Mouse (Mus musculus): ENCODE results near the gene Sorl1. TPM values are rescaled to one million over a fixed set of nuclear protein-coding genes. Genes with fewer than 3 reads are reported as not detected.
A peak's percentile ranks its signal among the peaks of the same experiment; 100 is the strongest.
"Not testable (repeated sequence)": the region's sequence is repeated elsewhere in the genome, so short reads cannot be mapped to it uniquely, and the experiment has no call there.

Gene Sorl1
- total RNA-seq, 2 experiments from 2014 or later, result 7.5 to 8.2 TPM

DNA sequence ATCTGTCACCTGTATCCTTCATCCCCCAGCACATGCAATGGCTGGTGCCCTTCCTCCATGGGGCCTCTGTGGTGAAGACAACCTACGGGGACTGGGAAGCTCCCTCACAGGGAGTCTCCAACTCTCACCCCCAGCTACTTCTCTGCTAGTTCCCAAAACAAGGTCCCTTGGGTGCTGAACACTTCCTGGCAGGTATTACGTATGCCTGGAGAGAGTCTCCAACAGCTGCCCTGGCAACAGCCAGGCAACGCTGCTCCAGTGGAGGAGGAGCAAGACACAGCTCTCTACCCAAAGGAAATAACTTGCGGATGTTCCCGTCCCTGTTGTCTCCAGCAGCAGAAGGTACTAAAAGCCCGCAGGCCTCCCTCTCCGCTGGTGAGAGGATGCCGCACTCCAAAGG lies 61.8 kb downstream of the Sorl1 start:
- DNase-seq, result no peak

DNA sequence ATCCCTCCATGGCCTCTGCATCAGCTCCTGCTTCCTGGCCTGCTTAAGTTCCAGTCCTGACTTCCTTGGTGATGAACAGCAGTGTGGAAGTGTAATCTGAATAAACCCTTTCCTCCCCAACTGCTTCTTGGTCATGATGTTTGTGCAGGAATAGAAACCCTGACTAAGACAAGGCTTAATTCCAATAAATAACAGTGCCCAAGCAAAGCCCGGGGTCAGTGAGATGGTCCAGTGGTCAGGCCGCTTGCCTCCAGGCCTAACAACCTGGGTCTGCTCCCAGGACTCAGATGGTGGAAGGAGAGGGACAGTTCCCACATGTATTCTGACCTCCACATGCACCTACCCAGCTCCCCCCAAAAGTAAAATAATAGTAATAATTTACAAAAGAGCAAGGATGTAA lies 65.1 kb downstream of the Sorl1 start:
- intact Hi-C loops (cut with DNase I); DNase-seq: not testable (repeated sequence)

More for the DNA sequence above, 61.8 kb downstream of the Sorl1 start:
- intact Hi-C loops (cut with DNase I), result no loop called here

DNA sequence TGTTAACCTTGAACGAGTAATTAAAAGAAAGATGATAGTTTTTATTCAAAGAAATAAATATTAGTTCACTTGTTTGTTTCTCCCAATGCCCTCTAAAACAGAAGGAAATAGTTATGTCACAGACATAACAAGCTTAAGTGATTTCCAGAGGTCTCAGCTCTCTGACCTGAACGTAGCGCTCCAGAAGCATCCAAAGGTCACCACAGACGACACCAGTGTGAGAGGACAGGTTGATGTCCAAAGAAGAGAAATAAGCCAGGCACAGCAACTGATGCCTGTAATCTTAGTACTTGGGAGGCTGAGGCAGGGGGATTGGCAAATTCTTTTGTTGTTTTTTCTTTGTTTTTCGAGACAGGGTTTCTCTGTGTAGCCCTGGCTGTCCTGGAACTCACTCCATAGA lies 67.5 kb downstream of the Sorl1 start:
- no peak for DNase-seq
- intact Hi-C loops (cut with DNase I), result no loop called here

DNA sequence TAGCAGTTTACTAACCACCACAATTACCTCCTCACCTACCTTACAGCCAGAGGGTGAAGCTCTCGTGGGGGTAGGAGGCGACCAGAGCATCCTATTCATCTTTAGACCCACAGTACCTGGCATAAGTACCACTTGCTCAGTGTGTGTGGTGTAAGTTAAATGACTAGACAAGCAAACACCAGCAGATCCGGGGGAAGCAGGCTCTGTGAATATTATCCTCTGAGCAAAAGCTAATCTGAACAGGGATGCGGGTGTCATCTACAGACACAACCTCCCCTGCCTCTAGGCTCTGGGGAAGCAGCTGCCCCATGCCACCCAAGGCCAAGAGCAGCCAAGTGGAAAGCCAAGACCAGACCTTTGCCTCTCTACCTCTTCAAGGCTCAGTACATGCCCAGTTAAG lies 68.7 kb downstream of the Sorl1 start:
- no peak for DNase-seq

DNA sequence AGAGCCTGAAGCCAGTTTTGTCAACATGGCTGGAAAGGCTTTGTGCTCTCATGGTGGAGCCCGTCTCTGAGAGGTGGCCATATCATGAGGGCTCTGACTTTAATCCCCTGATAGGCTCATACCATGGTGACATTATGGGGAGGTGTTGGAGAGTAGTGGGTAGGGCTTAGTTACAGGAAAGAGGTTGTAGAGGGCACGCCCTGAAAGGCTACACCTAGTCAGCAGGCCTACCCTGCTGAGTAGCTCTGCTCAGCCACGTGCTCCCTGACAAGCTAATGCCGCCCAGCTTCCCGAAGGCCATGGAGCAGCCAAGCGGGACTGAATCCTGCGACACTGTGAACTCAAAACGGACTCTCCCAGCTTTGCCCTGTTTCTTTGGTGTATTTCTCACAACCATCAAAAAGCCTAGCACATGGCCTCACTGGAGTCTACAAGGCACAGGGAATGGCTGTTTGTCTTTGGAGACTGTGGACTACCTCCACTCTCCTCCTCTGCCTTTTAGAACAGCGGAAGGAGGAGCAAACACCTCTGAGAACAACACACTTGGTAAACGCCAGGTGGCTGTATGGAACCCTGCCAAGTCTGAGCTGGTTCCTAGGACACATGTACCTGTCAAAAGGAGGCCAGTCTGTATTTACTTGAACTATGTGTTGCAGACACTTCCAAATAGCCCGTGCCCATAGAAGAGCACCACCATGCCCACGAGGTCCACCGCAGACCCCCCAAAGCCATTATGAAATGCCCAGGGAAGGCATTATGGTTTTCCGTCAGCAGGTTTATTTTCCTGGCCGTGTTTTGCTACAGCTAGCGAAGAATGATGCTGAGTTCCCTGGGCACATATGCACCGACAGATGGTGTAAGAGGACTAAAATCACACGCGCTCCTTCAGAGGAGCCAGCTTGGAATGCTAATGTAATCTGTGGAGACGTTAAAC lies 69.5 kb downstream of the Sorl1 start:
- intact Hi-C loops (cut with DNase I), result no loop called here
- no peak for DNase-seq

More for the DNA sequence above, 68.7 kb downstream of the Sorl1 start:
- intact Hi-C loops (cut with DNase I), result no loop called here

DNA sequence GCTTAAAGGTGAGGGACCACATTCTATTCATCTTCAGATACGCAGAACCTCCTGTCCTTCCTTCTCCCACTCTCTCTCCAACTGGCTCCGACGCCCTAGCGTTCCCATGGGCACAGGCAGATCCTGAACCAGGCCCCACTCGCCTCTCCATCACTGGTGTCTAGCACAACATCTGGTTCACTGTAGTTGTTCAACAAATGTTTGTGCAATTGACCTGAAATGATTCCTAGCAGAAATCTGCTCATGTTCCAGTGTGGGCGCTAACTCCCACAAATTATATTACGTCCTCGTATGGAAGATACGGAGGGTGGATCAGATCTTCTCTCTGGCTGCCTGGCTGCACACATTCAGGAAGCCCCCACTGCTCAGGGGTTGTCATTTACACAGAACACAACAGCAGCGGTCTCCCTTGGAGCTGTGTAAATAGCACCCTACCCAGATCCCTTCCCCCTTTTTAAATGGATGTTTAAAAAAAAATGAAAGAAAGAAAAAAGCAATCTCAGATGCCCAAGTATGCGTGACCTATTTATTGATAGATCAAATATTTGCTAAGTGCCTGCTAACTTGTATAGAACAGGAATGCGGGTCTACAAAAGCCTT lies 70.4 kb downstream of the Sorl1 start:
- no peak for DNase-seq

DNA sequence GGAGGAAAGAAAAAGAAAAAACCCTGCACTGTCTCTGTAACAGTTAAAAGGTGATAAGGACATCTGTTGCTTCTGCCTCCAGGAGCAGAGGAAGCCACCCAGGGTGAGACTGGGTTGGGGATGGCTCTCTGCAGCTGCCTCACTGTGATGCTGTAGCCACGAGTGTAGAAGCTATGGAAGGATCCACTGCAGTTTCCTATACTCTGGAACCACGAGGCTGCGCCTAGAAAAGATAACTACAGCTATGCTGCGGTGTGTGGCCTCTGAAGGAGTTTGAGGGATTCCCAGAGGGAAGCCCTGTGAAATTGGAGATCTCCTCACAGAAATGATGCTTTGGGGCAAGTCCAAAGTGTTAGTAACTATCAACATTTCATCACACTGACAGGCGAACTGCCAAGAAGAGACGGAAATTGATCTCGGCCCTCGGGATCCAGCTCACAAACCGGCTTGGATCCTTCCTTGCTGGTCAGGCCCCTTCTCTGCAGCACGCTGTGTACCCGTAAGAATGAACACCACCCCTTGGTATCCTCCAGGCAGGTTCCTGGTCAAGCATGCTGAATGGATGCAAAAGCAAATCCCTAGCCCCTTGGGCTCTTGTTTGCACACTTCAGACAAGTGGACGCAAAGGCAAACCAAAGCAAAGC lies 71.3 kb downstream of the Sorl1 start:
- DNase-seq, result peak; percentile 55 to 57

More for the DNA sequence above, 70.4 kb downstream of the Sorl1 start:
- intact Hi-C loops (cut with DNase I), result no loop called here

DNA sequence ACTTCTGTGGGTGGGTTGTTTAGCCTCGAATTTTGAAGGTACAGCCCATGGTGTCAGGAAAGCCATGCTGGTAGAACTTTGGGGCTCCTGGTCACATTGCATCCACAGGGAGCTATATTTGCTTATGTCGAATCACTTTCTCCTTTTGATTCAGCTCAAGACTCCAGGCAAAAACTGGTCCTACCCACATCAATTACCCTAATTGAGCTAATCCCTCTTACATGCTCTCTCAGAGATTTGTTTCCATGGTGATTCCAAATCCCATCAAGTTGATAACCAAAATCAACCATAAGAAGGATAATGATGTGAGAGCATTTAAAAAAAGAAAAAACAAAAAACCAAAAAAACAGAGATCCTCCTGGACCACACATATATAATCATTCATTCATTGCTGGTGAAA lies 75.6 kb downstream of the Sorl1 start:
- intact Hi-C loops (cut with DNase I), result no loop called here
- DNase-seq, result no peak

More for the DNA sequence above, 71.3 kb downstream of the Sorl1 start:
- intact Hi-C loops (cut with DNase I), result no loop called here

DNA sequence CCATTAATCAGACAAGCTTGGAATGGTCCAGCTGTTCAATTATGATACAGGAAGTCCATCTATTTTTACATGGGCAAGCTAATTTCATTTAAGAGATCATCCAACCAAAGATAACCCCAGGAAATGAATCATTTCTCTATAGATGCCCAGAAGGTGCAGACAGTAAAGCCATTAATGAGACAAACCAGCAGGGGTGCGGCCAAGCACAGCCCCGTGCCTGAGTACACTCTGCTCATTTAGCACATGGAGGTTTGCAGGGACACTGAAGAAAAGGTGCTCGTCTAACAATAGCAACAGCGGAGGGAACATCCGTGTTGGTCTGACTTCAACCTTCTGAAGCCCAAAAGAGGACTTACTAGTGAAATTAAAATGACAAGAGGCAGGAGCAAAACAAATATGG lies 76.3 kb downstream of the Sorl1 start:
- intact Hi-C loops (cut with DNase I), result no loop called here

DNA sequence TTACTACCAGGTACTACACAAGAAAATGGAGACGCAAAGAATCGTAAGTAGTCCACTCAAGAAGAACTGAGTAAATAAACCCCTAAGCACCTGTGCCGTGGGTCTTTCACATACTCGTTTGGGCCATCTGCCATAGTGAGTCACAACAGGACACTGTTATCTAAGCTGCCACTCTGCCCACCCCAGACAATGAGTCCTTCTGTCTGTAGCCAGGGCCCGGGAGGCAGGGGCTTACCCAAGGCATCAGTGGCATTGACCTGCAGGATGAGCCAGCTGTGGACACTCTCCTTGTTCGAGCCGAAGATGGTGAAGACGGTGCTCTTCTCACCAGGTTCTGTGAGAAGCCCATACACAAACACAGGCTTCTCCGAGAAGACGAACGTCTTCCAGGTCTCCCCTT lies 77.8 kb downstream of the Sorl1 start:
- intact Hi-C loops (cut with DNase I), result no loop called here
- DNase-seq, result no peak

More for the DNA sequence above, 76.3 kb downstream of the Sorl1 start:
- no peak for DNase-seq

DNA sequence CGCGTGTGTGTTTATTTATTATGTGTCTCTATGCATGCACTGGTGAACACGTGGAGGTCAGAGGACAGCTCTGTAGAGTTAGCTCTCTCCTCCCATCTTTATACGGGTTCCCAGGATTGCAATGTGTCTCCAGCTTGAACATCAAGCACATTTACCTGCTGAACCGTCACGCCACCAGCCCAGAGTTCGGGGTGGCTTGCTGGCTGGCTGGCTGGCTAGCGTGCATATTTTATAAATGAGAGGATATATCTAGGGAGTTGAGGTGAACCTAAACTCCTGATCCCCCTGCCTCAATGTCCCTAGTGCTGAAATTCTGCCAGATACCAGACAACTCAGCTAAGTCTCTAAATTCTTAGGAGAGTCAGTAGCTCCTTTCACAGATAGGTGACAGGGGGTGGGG lies 79.4 kb downstream of the Sorl1 start:
- intact Hi-C loops (cut with DNase I), result no loop called here
- DNase-seq, result no peak

DNA sequence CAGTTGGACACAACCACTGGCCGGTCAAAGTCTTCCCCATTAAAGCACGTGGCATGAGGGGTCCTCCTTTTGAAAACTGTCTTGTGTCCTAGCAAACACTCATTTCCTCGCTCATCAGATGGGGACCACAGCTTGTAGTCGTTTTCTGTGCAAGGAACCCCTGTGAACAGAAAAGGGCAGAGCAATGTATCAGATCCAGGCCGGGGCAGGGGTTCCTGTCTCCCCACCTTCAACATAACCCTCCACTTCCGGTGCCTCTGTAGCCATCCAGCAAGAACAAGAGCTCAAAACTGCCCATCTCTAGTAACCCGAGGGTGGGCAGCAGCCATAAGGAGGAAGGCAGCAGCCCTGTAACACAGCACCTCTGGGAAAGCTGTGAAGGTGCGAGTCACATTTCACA lies 80.2 kb downstream of the Sorl1 start:
- intact Hi-C loops (cut with DNase I), result no loop called here
- DNase-seq, result no peak

DNA sequence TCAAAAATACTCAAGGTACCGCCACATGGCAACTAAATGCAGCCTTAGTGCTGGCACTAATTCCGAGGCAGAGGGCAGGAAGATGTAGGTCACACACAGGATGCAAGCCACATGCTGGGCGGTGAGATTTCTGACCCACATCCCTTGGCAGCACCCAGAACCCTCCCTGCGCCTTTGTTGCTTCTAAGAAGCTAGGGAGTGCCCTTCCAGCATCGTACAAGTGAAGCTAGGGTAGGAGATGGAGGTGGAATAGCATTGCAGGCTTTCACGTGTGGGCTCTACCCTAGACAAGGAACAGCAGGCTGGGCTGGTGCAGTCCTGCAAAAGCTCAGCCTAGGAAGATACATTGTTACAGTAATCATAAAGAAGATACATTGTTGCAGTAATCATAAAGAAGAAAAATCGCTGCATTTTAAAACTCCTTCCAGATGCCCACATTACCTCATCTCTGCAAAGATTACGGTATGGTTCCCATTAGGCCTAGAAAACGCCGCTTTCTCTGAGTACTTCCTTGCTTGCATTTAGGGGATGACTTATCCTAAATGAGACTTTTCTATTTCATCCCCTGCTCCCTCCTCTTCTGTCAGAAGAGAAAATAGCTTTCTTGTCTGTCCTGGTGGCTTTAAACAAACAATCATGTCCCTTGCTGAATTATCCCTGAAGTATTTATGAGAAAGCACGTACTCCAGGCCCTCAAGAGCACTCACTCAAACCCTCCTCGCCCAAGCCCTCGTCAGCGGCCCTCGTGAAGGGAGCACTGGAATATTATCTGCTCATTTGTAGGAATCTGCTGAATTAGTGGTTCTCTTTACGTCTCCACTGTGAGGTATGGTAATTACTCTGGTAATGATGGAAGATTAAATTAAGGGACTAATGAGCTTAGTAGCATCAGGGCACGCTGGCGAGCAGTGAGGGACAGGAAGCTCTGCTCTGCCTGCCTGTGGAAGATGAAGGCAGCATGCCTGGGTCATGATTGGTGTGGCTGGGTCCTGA lies 84.8 kb downstream of the Sorl1 start:
- intact Hi-C loops (cut with DNase I), result no loop called here
- no peak for DNase-seq

DNA sequence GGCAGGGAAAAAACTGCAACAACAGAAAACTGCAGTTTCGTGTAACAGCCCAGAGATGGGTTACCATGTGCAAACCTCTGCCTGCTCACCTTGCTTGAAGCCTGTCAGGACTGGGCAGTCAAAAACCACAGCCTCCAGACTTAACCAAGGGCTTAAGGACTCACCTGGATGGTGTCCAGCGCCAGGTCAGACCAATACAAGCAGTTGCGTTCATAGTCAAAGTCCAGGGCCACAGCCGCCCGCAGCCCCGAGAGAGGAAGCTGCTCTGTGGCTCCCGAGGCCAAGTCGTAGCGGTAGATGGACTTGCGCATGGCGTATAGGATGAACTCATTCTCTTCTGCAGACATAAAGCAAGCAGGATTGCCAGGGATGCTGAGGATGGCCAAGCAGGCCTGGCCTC lies 87.2 kb downstream of the Sorl1 start:
- DNase-seq, result no peak
- intact Hi-C loops (cut with DNase I), result no loop called here

DNA sequence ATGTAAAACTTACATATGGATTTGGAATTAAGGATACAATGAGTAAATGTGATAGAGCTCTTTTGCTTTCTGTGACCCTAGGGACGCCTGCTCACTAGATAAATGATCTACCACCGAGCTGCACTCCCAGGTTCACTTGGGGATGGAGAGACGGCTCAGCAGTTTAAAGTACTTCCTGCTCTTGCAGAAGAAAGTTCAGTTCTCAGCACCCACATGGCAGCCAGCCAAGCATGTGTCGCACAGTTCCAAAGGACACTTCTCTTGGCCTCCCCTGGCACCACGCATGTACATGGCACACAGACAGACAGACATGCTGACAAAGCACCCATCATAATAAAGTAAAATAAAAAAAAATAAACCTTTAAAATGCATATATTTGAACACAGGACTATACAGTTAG lies 88.1 kb downstream of the Sorl1 start:
- intact Hi-C loops (cut with DNase I), result no loop called here

DNA sequence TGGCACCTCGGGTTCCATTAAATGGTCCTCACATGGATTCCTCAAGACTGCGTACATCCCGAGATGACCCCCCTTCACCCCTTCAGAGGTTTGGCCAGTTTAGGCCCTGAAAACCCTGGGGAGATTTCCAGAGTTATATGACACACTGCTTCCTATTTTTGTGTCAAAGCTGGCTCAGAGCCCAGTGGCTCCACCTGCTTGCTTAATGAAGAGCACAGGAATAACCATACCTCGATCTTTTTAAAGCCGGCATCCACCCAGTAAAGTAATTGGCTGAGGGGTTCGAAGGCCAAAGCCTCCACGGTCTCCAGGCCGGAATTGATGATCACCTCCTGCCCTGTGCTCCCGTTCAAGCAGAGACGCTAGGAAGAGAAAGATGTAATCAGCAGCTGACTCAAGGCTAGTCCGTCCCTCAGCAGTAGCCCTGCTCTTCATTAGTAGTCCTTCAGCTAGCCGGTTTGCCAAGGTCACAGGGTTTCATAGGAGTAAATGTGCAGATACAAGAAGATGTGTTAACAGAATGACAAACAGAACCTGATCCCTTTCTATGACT lies 88.8 kb downstream of the Sorl1 start:
- DNase-seq, result no peak
- intact Hi-C loops (cut with DNase I), result no loop called here

More for the DNA sequence above, 88.1 kb downstream of the Sorl1 start:
- peak in 1 of 2 experiments; percentile 16 for DNase-seq

DNA sequence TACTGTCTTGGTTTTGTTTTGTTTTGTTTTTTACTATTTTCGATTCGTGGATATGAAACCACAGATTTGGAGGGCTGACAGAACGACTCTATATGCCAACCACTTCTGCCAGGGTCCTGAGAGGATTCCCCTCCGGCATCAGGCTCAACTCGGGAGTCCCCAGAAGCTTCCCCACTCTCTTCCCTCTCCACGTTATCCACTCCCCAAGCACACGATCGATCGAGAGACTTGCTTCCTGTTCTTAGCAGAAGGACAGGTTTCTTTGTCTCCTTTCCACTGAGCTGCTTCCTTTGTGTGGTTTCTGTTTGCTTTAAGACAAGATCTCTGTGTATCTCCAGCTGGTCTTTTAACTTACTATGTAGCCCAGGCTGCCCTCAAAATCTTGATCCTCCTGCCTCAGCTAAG lies 90.0 kb downstream of the Sorl1 start:
- no peak for DNase-seq
- intact Hi-C loops (cut with DNase I), result no loop called here

DNA sequence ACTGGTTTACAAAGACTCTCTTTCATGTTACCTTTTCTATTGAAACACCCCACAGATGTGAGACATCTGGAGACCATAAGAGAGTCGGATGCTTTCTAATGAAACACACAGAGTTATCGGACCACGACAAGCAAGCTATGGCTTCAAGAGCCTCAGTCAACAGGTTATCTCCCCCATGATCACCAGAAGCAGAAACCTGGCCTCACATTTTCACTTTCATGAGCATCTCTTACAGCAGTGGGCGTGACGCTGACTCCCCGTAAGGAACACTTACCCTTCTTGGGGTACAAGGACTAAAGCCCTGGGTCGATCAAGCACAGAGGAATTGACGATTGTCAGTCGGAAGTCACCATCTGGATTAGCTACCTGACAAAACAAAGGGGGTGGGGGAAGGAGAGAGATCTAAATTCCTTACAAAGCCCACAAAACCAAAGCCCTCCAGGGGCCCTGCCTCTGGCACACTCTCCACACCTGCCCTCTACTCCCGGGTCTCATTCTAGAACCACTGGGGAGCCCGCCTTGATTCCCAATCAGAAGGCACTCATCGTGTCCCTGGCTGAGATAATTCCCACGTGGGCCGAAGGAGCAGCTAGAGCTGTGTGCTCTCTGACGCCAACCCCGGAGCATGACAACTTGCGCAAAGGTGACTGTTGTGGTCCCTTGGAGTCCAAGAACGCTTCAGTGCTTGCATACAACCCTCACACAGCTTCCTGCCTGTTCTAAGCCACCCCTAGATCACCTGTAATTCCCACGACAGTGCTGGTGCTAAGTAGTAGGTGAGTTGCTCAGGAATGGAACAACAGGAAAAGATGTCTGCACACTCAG lies 90.6 kb downstream of the Sorl1 start:
- intact Hi-C loops (cut with DNase I), result no loop called here

DNA sequence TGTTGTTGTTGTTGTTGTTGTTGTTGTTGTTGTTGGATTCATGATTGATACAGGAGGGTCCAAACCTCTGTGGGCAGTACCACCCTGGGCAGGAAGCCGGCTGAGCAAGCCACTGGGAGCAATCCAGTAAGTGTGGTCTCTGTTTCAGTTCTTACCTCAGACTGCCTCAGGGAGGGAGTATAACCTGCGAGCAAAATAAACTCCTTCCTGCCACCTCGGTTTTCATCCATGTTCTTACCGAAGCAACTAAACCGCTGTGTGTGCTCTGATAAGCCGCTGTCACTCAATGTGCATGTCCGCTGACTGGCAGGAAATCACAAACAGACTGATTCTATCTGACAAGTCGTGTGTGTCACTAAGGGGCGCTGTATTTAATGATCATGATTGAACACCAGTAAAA lies 91.7 kb downstream of the Sorl1 start:
- DNase-seq, result no peak
- intact Hi-C loops (cut with DNase I), result no loop called here

More for the DNA sequence above, 90.6 kb downstream of the Sorl1 start:
- no peak for DNase-seq

All from heart, postnatal 10 days (tissue).